Mouse (Mus musculus) bone marrow, adult 2 months (tissue): Measurements from ENCODE around the gene Slc35d1.

Experiments
- CTCF ChIP-seq: fragments of 200-500 bp; IDR thresholded peaks from 2 replicates; pipeline ENCODE4 v1.5.1; 2011; ENCODE audit warnings: low read length, control low read depth; ENCODE audit not compliant: control insufficient read depth, insufficient read depth
- POLR2A ChIP-seq: fragments of 200-500 bp; IDR thresholded peaks from 2 replicates; pipeline ENCODE4 v1.6.1; 2011; ENCODE audit warnings: low read depth, mild to moderate bottlenecking, control low read depth, low read length, borderline replicate concordance; ENCODE audit not compliant: control insufficient read depth

- TF ChIP-seq POLR2A (no peak), CTCF (no peak)
Observed at GRCm38 (mm10) chr4:103247813-103248212, 32.8 kb upstream of the Slc35d1 start.
